Mouse (Mus musculus): Measurements from ENCODE around the gene Rnf208.

Gene Rnf208

GRCm38 (mm10) chr2:25278928-25279882 lies 37.1 kb downstream of the Rnf208 start:
- no peak for TF ChIP-seq GATA4 (IDR thresholded peaks at IDR 0.05; ENCODE audit: insufficient replicate concordance, low read length)

GRCm38 (mm10) chr2:25285551-25285950 lies 43.5 kb downstream of the Rnf208 start:
- no peak for TF ChIP-seq GATA4 (IDR thresholded peaks at IDR 0.05; ENCODE audit: insufficient replicate concordance, low read length)

- no peak for TF ChIP-seq GATA4 (IDR thresholded peaks at IDR 0.05; ENCODE audit: insufficient replicate concordance, low read length)
Observed at GRCm38 (mm10) chr2:25286314-25286713, 44.3 kb downstream of the Rnf208 start.

- no peak for TF ChIP-seq GATA4 (IDR thresholded peaks at IDR 0.05; ENCODE audit: insufficient replicate concordance, low read length)
Observed at GRCm38 (mm10) chr2:25286837-25287636, 45.0 kb downstream of the Rnf208 start.

- no peak for TF ChIP-seq GATA4 (IDR thresholded peaks at IDR 0.05; ENCODE audit: insufficient replicate concordance, low read length)
Observed at GRCm38 (mm10) chr2:25287927-25288649, 46.0 kb downstream of the Rnf208 start, which contains the start of gene Tmem210. Tmem210 (plus strand) TSS chr2:25288145.

GRCm38 (mm10) chr2:25288734-25289345 lies 46.8 kb downstream of the Rnf208 start:
- TF ChIP-seq GATA4 (IDR thresholded peaks at IDR 0.05; ENCODE audit: insufficient replicate concordance, low read length): no peak

GRCm38 (mm10) chr2:25289651-25290050 lies 47.6 kb downstream of the Rnf208 start, which contains the start of gene Lrrc26:
Lrrc26 (plus strand) TSS chr2:25289915.
- no peak for TF ChIP-seq GATA4 (IDR thresholded peaks at IDR 0.05; ENCODE audit: insufficient replicate concordance, low read length)

GRCm38 (mm10) chr2:25290101-25290815 lies 48.2 kb downstream of the Rnf208 start:
- TF ChIP-seq GATA4 (IDR thresholded peaks at IDR 0.05; ENCODE audit: insufficient replicate concordance, low read length): no peak

- TF ChIP-seq GATA4 (IDR thresholded peaks at IDR 0.05; ENCODE audit: insufficient replicate concordance, low read length): no peak
Observed at GRCm38 (mm10) chr2:25290816-25291130, 48.7 kb downstream of the Rnf208 start.

GRCm38 (mm10) chr2:25291184-25292053 lies 49.4 kb downstream of the Rnf208 start:
- TF ChIP-seq GATA4 (IDR thresholded peaks at IDR 0.05; ENCODE audit: insufficient replicate concordance, low read length): no peak

GRCm38 (mm10) chr2:25292054-25292544 lies 50.0 kb downstream of the Rnf208 start:
- TF ChIP-seq GATA4 (IDR thresholded peaks at IDR 0.05; ENCODE audit: insufficient replicate concordance, low read length): no peak

GRCm38 (mm10) chr2:25292856-25293255 lies 50.8 kb downstream of the Rnf208 start:
- no peak for TF ChIP-seq GATA4 (IDR thresholded peaks at IDR 0.05; ENCODE audit: insufficient replicate concordance, low read length)

- no peak for TF ChIP-seq GATA4 (IDR thresholded peaks at IDR 0.05; ENCODE audit: insufficient replicate concordance, low read length)
Observed at GRCm38 (mm10) chr2:25293706-25294105, 51.7 kb downstream of the Rnf208 start.
